Mouse (Mus musculus): ENCODE measurements around the gene 9330182O14Rik. TPM values are rescaled to one million over a fixed set of nuclear protein-coding genes. Genes with fewer than 3 reads are reported as not detected.

9330182O14Rik gene
- polyA plus RNA-seq (2012; rRNA removed), result not detected in 2 replicates

GRCm38 (mm10) chr15:40134152-40134792 lies at the start of gene 9330182O14Rik:
9330182O14Rik (plus strand) TSS chr15:40134365.

